Mouse (Mus musculus) neural tube, embryonic 12.5 days (tissue): Measurements from ENCODE around the gene Adamts14. TPM values are rescaled to one million over a fixed set of nuclear protein-coding genes. Genes with fewer than 3 reads are reported as not detected.

ENCODE experiments used
- ATAC-seq: fragments of 200-750 bp; cut with Nextera tagmentation; 2 replicates; pipeline ENCODE4 v1.8.0; 2017; ENCODE audit warnings: low read depth, mild to moderate bottlenecking, moderate TSS enrichment, moderate library complexity; ENCODE audit not compliant: low FRiP score
- H3K27ac ChIP-seq: fragments of 300-500 bp; sonication (generic); 2 replicates; pipeline ENCODE4 v1.5.1; 2016
- H3K27me3 ChIP-seq: fragments of 300-500 bp; sonication (generic); replicated peaks from 2 replicates; pipeline ENCODE4 v1.6.1; 2016; ENCODE audit warnings: mild to moderate bottlenecking
- H3K36me3 ChIP-seq: fragments of 300-500 bp; sonication (generic); 2 replicates; pipeline ENCODE4 v1.6.1; 2016; ENCODE audit warnings: mild to moderate bottlenecking
- H3K4me1 ChIP-seq: fragments of 300-500 bp; sonication (generic); 2 replicates; pipeline ENCODE4 v1.6.1; 2016
- H3K4me2 ChIP-seq: fragments of 300-500 bp; sonication (generic); replicated peaks from 2 replicates; pipeline ENCODE4 v1.6.1; 2016; ENCODE audit warnings: mild to moderate bottlenecking
- H3K4me3 ChIP-seq: fragments of 300-500 bp; sonication (generic); 2 replicates; pipeline ENCODE4 v1.5.1; 2016
- H3K9ac ChIP-seq: fragments of 300-500 bp; sonication (generic); 2 replicates; pipeline ENCODE4 v1.6.1; 2016; ENCODE audit warnings: mild to moderate bottlenecking
- H3K9me3 ChIP-seq: fragments of 300-500 bp; sonication (generic); 2 replicates; pipeline ENCODE4 v1.6.1; 2016; ENCODE audit warnings: mild to moderate bottlenecking
- WGBS: fragments of 180-500 bp; shearing (Covaris S2); methylation state at CpG from one replicate; pipeline ENCODE4 v1.1.7; 2016; 5-methylcytosine and 5-hydroxymethylcytosine counted together
- polyA plus RNA-seq: library from polyadenylated mRNA; unstranded; fragments of >200 nt; fragmentation: Nextera tagmentation; extraction: Ambion mirVana; gene quantifications from 2 replicates; pipeline ENCODE4 v1.2.1, GENCODE M21; 2016

The Adamts14 gene
- polyA plus RNA-seq, 1 experiment from 2014 or later: 0.46 TPM

DNA sequence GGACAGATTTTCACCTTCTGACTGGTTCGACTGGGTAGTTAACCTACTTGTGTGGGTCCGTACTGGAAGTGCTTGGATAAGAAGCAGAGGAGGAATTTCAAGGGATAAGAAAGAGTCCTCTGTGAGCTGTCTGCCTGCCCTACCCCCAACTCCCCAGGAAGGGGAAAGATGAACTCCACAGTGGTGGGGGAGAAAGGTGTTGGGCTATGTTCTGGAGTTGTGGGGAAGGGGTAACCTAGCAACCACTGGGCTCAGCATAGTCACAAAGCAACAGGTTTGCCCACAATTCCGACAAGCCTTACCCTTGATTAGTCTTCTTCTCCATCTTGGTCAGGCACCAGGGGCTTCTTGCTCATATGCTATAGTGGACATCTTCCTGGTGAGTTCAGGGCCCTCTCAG is 101.6 kb downstream of the Adamts14 start, which contains the start of gene Tbata:
Gene Tbata (plus strand): TSS at position 301 of the 400 bp plus-strand sequence.
- H3K9me3 ChIP-seq: no peaks in the 10 kb centered on the region
- no peak within 1 kb of the TSS for H3K27ac ChIP-seq
- 74% methylated on average over 3 of the region's 3 CpGs for WGBS
- H3K27me3 ChIP-seq: peaks cover 6% of the 10 kb centered on the region; the same call in 1 of the 2 replicates
- no peak within 1 kb of the TSS for H3K4me2 ChIP-seq
- H3K36me3 ChIP-seq: no peaks in the 10 kb centered on the region
- ATAC-seq: no peak
- H3K4me1 ChIP-seq: peaks cover 7% of the 10 kb centered on the region; the same call in 1 of the 2 replicates
- H3K9ac ChIP-seq: no peak within 1 kb of the TSS
- no peak within 1 kb of the TSS for H3K4me3 ChIP-seq

DNA sequence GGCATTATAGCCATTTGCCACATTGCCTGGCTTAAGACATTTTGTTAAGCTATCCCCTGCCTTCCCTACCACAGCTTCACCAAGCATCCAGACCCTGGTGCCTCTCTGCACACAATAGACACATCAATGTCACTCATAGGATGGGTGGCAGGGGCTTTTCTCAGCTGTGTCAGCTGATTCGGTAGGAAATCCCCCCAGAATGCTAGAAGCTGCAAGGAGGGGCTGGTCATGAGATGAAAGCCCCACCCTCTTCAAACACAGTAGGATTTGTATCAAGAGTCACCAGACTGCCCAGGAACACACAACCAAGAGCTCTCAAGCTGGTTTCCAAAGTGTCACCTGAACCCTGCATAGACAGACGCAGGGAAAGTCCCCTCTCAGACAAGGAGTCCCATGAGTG is 104.8 kb downstream of the Adamts14 start:
- no peak overlapping the region for H3K4me2 ChIP-seq
- H3K9ac ChIP-seq: no peak overlapping the region
- no peak overlapping the region for H3K4me3 ChIP-seq
- H3K27me3 ChIP-seq: no peaks in the 10 kb centered on the region
- no peaks in the 10 kb centered on the region for H3K36me3 ChIP-seq
- WGBS: 69% methylated on average over 2 of the region's 2 CpGs
- H3K27ac ChIP-seq: no peak overlapping the region
- no peaks in the 10 kb centered on the region for H3K4me1 ChIP-seq
- ATAC-seq: no peak
- H3K9me3 ChIP-seq: no peaks in the 10 kb centered on the region

DNA sequence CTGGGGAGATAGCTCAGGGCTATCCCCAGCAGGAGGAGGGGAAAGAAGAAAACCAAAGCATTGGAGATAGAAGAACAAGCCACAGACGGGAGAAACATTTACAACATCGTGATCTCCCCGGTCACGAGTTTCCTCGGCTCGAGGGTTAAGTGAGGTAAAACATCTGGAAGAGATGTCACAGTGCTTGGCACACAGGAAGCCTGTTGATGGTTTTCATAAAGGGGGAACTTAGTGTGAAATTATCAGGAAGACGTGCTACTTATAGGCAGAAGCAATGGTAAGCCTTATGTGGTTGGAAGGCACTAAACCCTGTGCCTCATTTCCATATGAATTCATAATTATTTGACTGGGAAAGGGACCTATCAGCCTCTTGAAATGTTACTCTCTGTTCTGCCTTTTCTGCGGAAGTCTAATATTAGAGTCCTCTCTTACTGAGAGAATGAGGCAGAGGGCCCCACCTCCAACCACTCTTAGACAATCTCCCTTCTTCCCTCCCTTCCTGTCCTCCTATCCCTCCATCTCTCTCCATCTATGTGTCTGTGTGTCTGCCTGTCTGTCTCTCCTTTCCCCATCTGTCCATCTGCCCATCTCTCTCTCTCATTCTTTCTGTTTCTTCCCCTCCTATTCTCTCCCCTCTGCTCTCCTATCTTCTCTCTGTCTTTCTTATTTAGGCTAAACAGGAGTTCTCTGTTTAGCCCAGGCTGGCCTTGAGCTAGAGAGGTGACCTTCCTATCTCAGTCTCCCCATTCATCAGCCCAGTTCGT is 105.7 kb downstream of the Adamts14 start:
- no peaks in the 10 kb centered on the region for H3K36me3 ChIP-seq
- no peak overlapping the region for H3K27ac ChIP-seq
- no peak for ATAC-seq
- no peaks in the 10 kb centered on the region for H3K27me3 ChIP-seq
- no peak overlapping the region for H3K4me2 ChIP-seq
- 67% methylated on average over 9 of the region's 9 CpGs for WGBS
- H3K4me1 ChIP-seq: no peaks in the 10 kb centered on the region
- H3K9me3 ChIP-seq: no peaks in the 10 kb centered on the region
- no peak overlapping the region for H3K4me3 ChIP-seq
- no peak overlapping the region for H3K9ac ChIP-seq

DNA sequence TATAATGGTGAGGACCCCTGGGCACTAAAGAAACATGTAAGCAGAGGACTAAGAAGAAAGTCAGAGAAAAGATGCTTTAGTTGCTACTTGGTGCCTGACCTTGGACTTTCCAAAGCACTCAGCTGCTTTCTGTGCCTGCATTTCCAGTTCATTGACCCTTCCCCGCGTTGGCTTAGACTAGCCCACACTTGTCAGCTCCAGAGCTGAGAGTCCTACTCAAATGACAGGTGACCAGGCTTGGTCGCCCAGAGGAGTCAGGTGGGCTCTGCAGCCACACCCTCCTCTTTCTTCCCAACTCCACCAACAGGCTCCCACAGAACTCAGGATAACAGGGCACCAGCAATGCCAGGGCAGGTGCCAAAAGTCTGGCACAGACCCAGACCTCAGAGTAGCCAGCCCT is 110.9 kb downstream of the Adamts14 start:
- Histone ChIP-seq H3K27ac (no peak overlapping the region), H3K9ac (no peak overlapping the region), H3K4me2 (no peak overlapping the region), H3K9me3 (no peaks in the 10 kb centered on the region), H3K4me1 (no peaks in the 10 kb centered on the region), H3K27me3 (no peaks in the 10 kb centered on the region), H3K4me3 (no peak overlapping the region), H3K36me3 (no peaks in the 10 kb centered on the region)
- no peak for ATAC-seq
- WGBS: 78% methylated on average over 3 of the region's 3 CpGs

DNA sequence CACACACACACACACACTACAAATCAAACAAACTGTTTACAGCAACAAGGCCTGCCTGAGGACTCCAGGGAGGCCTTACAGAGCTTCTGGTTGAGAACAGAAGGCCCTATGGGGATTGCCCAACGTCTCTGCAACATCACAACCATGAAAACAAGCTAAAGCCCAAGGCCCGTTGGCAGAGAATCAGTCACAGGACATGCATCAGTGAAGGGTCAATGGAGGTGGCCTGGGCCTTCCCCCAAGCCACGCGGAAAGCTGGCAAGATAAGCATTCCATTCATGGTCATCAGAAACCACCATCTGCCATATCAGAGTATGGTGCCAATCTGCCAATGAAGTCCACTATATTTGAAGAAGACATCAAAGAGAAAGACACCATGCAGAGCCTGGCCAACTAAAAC is 112.6 kb downstream of the Adamts14 start:
- no peak overlapping the region for H3K9ac ChIP-seq
- 79% methylated on average over 4 of the region's 4 CpGs for WGBS

DNA sequence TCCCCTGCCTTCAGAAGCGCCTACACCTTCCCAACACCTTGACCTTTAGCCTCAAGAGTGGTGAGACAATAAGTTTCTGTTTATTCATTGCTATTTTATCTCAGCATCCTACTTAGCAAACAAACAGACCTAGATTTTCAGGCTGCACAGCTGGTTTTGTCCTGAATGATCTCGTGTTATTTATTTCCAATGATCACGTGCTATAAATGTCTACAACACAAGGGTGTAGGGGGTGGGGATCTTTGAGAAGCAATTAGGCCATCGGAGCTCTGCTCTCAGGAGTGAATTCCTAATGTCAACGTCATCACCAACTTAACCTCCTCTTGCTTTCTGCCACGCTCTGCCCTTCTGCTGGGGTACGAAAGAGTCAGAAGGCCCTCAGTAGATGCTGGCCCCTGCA is 113.1 kb downstream of the Adamts14 start:
- no peaks in the 10 kb centered on the region for H3K36me3 ChIP-seq
- ATAC-seq: no peak
- H3K9ac ChIP-seq: no peak overlapping the region
- no peak overlapping the region for H3K4me3 ChIP-seq
- WGBS: 80% methylated on average over 7 of the region's 7 CpGs
- H3K4me1 ChIP-seq: no peaks in the 10 kb centered on the region
- no peak overlapping the region for H3K4me2 ChIP-seq
- no peak overlapping the region for H3K27ac ChIP-seq
- no peaks in the 10 kb centered on the region for H3K9me3 ChIP-seq
- no peaks in the 10 kb centered on the region for H3K27me3 ChIP-seq

More for the DNA sequence above, 112.6 kb downstream of the Adamts14 start:
- ATAC-seq: no peak
- no peaks in the 10 kb centered on the region for H3K9me3 ChIP-seq
- H3K36me3 ChIP-seq: no peaks in the 10 kb centered on the region
- no peak overlapping the region for H3K27ac ChIP-seq
- H3K4me1 ChIP-seq: no peaks in the 10 kb centered on the region
- no peaks in the 10 kb centered on the region for H3K27me3 ChIP-seq
- no peak overlapping the region for H3K4me2 ChIP-seq
- no peak overlapping the region for H3K4me3 ChIP-seq

DNA sequence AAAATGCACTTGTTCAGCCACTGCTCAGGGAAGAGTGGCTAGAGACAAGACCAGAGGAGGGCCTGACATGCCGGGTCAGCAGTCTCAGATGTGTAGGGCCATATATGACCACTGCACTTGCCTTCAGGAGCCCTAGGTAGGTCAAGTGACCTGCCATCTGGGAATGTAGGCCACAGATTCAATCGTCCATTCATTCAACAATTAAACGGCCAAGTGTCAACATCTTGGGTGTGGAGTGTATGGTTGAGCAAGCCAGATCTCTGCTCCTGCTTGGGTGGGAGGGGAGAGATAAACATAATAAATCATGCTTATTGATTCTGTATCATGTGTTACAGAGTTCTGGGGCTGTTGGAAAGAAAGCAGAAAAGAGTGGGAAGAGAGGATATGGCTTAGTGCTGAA is 114.6 kb downstream of the Adamts14 start:
- WGBS: 78% methylated on average over 3 of the region's 3 CpGs
- no peak overlapping the region for H3K9ac ChIP-seq

DNA sequence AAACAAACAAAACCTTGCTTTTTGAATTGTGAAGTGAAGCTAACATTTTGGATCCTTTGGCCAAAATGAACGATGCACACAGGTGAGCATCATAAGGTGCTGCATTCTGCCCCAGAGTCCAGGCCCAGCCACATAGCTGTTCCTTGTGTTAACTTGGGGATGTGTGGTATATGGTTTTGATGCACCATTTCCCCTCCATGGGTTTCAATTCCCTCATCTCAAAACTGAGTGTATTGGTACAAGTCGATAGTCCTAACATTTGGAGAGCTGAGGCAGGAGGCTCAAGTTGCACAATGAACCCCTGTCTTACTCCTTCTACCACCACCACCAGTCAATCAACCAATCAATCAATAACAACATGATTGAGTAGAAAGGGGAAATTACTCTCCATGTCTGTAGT is 116.8 kb downstream of the Adamts14 start:
- no peak overlapping the region for H3K27ac ChIP-seq
- no peak overlapping the region for H3K9ac ChIP-seq
- no peaks in the 10 kb centered on the region for H3K27me3 ChIP-seq
- no peak overlapping the region for H3K4me2 ChIP-seq
- 93% methylated on average over 2 of the region's 2 CpGs for WGBS
- H3K4me3 ChIP-seq: no peak overlapping the region
- H3K36me3 ChIP-seq: no peaks in the 10 kb centered on the region
- ATAC-seq: no peak
- no peaks in the 10 kb centered on the region for H3K9me3 ChIP-seq
- H3K4me1 ChIP-seq: no peaks in the 10 kb centered on the region

More for the DNA sequence above, 114.6 kb downstream of the Adamts14 start:
- Histone ChIP-seq H3K4me3 (no peak overlapping the region), H3K4me1 (no peaks in the 10 kb centered on the region), H3K27ac (no peak overlapping the region), H3K36me3 (no peaks in the 10 kb centered on the region), H3K4me2 (no peak overlapping the region), H3K9me3 (no peaks in the 10 kb centered on the region), H3K27me3 (no peaks in the 10 kb centered on the region)
- no peak for ATAC-seq

DNA sequence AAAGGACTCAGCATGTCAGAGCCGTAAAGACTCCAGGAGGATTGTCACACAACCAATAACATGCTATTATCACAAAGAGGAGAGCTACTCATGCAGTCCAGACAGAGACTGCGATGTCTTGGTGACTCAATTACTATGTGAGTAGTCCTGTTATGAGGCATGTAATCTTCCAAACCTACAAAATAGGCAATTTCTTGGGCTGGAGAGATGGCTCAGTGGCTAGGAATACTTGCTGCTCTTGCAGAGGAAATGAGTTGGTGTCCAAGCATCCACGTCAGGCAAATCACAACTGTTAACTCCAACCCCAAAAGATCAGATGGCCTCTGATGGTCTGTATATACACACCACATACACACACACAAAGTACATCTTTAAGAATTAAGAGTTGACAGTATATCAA is 117.6 kb downstream of the Adamts14 start:
- Histone ChIP-seq H3K27me3 (no peaks in the 10 kb centered on the region), H3K4me1 (no peaks in the 10 kb centered on the region), H3K27ac (no peak overlapping the region), H3K9ac (no peak overlapping the region), H3K9me3 (no peaks in the 10 kb centered on the region), H3K36me3 (no peaks in the 10 kb centered on the region), H3K4me3 (no peak overlapping the region), H3K4me2 (no peak overlapping the region)
- 78% methylated on average over 3 of the region's 3 CpGs for WGBS
- no peak for ATAC-seq

DNA sequence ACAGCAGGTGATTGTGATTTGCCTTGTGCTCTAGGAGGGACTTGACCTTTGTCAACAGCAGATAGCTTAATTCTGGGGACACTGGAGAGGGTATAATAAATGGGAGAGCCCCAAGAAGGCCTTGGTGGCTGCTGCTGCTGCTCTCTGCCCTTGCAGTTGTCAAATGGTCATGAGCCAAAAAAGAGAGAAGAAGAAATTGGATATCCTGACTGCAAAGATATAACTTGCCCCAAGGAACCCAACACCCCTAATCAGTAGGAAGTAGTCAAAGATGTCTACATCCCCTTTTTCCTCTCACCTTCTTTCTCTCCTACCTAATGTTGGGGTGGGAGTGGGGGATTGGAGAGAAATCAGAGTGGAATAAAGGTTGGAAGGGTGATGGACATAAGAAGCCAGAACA is 121.1 kb downstream of the Adamts14 start:
- no peaks in the 10 kb centered on the region for H3K9me3 ChIP-seq
- ATAC-seq: no peak
- H3K4me3 ChIP-seq: no peak overlapping the region
- no peaks in the 10 kb centered on the region for H3K36me3 ChIP-seq
- no peaks in the 10 kb centered on the region for H3K4me1 ChIP-seq
- no peak overlapping the region for H3K27ac ChIP-seq
- no peaks in the 10 kb centered on the region for H3K27me3 ChIP-seq
- H3K4me2 ChIP-seq: no peak overlapping the region
- no peak overlapping the region for H3K9ac ChIP-seq

DNA sequence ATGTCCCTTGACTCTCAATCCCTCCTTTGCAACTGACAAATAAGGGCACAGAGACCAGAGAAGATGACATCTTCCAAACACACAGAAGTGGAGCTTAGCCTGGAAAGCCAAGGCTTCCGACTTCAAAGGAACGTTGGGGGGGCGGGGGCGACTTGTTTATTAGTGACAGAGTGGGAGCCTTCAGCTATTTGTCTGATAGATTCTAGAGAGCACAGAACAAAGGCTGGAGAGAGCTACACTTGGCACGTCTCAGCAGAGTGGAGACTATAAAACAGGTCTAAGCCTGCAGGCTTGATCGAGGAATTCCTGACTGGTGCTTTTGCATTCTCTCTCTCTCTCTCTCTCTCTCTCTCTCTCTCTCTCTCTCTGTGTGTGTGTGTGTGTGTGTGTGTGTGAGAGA is 122.6 kb downstream of the Adamts14 start:
- 31% methylated on average over 6 of the region's 6 CpGs for WGBS
- Histone ChIP-seq H3K4me1 (no peaks in the 10 kb centered on the region; the same call in 1 of the 2 replicates), H3K27me3 (no peaks in the 10 kb centered on the region), H3K4me2 (no peak overlapping the region), H3K4me3 (no peak overlapping the region), H3K36me3 (no peaks in the 10 kb centered on the region), H3K9ac (no peak overlapping the region), H3K9me3 (no peaks in the 10 kb centered on the region), H3K27ac (no peak overlapping the region)
- ATAC-seq: no peak

DNA sequence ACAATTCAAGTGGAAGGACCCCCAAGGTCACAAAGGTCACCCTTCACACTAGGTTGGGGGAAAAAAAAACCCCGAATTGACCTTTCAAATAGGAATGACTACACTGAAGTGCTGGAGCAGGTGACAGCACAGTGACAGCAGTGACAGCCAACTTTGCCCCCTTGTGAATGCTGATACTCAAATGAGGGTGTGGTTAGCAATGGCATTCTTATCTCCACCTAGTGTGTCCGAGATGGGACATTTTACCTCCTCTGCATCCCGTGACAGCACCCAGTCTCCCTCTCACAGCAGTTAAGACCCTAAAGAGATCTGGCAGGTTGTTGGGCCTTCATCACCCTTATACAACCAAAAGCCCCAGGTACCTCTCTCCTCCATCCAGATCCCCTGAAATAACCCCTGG is 123.8 kb downstream of the Adamts14 start:
- ATAC-seq: no peak
- Histone ChIP-seq H3K4me1 (no peaks in the 10 kb centered on the region; the same call in 1 of the 2 replicates), H3K27ac (no peak overlapping the region), H3K9me3 (no peaks in the 10 kb centered on the region), H3K4me3 (no peak overlapping the region), H3K36me3 (no peaks in the 10 kb centered on the region), H3K9ac (no peak overlapping the region), H3K4me2 (no peak overlapping the region), H3K27me3 (no peaks in the 10 kb centered on the region)
- 80% methylated on average over 3 of the region's 3 CpGs for WGBS
